Mouse (Mus musculus) urinary bladder, postnatal 4 days (tissue): Measurements from ENCODE around the gene Nipal3.
A peak's percentile ranks its signal among the peaks of the same experiment; 100 is the strongest.

Experiments
- DNase-seq, 2 experiments: peaks; one replicate each; pipeline ENCODE4 v3.0.0; 2021 to 2022; ENCODE audit warnings: low spot score in 2 of 2

The Nipal3 gene

DNA sequence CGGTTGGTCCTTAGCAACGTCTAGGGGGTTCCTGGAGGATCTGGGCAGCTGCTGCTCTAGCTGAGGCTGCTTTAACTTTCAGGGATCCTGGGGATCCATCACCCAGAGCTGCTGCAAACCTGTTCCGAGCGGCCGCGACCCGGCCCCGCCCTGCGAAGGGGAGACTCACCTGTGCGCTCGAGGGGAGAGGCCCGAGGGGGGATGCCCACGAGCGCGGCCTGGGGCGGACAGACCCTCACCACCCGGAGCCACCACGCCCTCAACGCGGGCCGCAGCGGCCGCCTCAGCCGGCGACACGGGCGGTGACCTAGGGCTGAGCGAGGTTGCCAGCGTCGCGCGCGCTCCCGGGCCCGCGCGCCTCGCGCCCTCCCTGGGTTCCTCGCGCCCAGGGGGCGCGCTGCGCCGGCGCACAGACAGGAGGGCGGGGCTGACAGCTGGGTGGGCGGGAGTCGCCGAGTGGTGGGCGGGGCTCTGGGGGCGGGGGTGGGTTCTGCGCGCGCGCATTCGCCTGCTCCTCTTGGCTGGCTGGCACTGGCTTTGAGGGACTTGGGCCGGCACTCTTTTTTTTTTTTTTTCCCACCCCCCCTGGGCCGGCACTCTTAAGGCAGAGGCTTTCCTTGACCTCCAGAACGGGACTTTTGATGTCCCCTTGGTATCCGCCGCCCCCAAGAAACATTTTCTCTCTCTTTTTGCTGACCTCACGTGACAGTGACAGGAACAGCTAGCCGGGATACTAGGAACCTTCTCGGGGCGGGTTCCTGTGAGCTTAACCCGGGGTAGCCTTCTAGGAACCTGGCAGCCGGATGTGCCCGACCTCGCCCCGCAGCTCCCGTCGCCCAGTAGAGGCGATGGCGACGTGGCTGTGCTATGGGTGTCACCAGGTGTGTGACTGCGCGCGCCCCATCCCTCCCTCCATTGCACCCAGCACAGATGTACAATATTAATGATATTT is 61.1 kb downstream of the Nipal3 start, which contains the start of gene Rcan3:
Rcan3 (minus strand) TSS at position 411 of the 952 bp plus-strand sequence.
- peak; percentile 73 to 78 for DNase-seq

DNA sequence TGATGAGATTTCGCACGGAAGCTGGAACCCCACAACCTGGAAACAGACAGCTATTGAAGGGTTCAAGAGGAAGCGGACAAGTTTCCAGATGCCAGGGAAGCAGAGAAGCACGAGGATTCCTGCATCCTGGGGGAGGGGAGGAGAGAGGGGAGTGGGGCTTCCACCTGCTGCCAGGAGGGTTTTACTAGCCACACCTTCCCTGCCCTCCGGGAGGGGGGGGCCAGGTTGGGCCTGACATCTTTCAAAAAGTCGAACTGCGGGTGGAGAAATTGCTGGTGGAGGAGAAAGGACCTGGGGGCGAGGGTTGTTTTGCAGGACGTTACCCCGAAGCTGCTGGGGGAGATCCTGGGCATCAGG is 61.8 kb downstream of the Nipal3 start:
- DNase-seq, result no peak

DNA sequence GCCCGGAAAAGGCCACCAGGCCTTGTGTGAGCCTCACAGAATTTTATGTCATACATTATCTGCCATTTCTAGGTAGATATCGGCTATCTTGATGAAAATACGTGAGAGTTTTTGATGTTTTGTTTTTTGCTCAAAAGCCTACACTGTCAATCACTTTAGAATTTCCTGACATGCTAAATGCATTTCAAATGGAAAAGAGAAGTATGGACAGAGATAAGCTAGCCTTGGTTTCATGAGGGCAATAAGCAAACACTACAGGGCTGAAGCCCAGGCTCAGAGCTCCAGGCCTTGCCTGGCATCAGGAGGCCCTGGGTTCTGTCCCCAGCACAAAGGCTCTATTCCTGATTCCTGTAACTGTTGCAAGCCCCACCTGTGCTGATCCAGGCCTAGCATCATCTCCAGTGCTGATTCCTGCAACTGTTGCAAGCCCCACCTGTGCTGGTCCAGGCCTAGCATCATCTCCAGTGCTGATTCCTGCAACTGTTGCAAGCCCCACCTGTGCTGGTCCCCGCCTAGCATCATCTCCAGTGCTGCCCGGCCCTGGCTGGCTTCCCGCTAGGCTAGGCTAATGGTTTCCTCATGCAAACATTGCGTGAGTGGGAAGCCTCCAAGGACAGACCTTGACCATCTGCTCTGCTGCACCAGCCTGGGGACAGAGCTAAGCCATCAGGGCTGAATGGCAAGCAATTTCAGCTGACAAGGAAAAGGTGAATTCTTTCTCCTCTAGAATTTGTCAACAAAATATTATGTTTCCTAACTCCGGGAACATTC is 64.7 kb downstream of the Nipal3 start:
- no peak for DNase-seq

DNA sequence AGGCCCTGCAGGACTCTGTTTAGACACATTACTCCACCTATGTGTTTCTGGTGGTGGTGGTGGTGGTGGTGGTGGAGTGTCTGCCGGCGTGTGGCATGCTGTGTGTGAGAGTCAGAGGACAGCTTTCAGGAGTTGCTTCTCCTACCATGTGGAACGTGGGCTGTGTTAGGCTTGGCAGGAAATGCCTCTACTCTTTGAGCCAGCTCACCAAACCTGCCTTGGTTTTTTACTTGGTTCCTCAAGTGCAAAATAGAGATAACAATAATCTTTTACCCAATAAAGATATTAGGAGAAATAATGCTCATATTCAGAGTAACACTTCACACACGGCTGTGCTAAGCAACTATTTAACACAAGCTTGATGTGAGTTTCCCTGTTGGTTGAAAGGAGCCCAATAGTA is 65.5 kb downstream of the Nipal3 start:
- no peak for DNase-seq

DNA sequence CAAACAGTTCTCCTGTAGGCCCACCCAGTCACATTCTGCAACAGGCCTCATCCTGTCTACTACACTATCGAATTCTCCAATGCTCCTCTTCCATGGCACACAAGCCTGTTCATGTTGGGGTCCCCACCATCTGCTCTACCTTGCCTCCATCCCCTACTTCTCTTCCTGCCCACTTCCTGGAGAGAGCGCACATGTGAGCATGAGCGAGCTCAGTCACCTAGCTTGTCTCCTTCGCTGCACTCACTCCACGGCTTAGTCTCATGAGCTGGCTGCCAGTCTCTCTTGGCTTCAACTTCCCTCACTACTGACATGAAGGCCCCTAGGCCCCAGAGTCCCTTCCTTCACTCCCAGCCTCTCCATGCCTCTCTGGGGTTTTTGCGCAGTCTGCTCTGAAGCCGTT is 68.3 kb downstream of the Nipal3 start:
- no peak for DNase-seq

DNA sequence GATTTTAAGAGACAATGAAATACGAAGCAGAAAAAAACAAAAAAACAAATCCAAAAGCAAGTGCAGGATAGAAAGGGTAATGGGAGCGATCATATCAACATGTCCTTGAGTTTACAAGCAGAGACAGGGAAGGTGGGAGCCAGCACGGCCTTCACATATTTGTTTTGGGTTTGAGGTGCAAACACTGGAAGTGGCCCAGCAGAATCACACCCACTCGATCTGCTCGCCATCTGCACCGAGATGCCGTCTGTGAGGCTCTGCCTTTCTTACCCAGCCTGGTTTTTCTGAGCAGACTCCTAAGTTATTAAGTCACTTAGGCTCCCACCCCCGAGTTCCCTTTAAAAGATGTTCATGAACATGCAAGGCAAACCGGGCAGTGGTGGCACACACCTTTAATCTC is 69.2 kb downstream of the Nipal3 start:
- DNase-seq, result no peak

DNA sequence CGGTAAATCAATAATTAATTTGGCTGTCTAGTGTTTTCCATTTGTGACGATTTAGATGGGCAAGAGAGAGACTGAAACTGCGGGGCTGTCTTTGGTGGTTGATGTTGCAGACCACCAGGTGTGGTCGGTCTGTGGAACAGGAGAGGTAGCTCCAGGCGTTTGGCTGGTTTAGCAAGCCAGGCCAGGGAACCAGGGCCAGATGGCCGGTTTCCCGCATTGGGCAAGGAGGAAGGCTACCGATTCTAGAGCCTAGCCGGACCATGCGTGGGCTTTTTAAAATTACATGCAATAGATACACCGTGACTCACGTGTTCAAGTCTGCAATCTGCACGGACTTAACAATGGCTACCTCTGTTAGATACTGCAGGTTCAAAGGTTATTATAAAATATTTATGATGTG is 73.9 kb downstream of the Nipal3 start:
- DNase-seq, result no peak

DNA sequence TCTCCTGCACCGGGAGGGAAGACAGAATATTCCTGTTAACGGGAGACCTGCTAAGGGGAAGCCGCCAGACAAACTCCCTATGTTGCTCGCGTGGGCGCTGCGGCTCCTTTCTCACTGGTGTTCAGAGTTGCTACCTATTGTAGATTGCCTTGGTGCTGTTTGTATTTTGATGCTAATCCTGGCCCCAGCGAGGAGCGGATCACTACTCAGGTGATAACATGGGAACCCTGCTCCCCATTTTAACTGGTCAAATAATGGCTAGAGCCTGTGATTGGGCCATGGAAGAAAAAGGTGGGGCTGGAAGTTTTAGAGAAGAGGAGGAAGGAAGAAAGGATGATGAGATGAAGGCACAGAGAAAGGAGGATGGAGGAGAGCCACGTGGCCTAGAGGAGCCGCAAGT is 74.4 kb downstream of the Nipal3 start:
- no peak for DNase-seq

DNA sequence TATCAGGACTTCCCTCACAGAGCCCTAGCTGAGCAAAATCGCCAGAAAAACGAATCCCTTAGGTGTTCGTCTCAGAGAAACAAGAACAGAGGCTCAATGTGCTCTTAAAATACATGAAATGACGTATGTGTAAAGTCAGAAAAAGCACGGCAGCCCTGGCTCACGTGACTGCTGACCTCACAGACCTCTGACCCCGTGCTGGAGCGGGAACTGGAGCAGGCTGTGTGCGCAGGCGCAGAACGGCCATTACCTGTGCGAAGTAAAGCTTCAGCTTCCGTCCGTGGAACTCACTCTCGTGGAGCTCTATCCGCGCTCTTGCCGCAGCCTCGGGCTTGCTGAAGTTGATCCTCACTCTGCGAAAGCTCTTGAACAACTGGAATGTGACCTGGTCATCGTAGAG is 74.8 kb downstream of the Nipal3 start:
- DNase-seq, result no peak

DNA sequence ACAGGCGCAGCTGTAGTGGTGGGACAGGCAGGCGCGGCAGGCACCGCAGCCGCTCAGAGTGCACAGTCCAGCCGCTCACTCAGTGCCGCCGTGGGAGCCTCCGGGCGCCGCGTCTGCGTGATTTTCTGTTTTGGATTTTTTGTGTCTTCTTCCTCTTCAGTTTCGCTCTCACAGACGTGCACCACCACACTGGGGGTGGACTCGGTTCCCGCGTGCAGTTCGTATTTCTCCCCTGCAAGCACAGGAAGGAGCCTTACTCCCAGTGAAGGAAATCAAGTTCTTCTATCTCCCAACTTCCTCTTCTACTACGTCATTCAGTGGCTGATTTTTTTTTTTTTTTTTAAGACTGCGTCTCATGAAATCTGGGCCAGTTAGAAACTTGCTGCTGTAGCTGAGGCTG is 78.5 kb downstream of the Nipal3 start:
- DNase-seq, result no peak

DNA sequence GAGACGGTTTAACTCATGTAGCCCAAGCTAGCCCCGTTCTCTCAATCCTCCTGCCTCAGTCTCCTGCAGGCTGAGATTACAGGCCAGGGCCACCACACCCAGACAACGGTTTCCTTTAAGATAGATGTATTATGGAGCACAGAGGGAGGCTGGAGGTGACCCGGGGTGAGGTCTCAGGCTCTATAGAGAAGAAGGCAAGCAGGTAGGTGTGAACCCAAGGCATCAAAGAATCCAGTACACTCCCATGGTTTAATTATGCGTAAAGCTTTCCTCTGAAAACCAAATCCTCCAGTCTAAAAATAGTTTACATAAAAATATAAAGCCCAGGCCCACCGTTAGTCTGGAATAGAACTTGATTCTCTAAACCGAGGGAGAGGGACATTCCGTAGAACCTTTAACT is 81.3 kb downstream of the Nipal3 start:
- DNase-seq, result no peak

DNA sequence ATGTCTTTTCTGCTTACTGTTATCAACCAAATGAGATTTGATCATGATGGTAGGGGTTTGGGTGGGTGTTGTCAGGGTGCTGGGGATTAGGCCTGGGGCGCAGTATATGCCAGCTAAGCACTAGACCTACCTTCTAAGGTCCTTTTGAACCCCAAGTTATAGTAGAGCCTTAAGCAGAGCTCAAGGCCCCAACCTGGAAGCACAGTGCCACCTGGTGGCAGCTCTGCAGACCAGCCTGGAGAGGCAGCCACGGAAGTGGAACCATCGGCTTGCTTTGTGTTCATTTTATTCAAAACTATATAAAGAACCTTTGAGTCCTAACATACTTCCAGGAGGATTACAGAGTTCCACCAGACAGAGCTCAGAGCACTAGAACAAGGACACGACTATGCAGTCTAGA is 83.2 kb downstream of the Nipal3 start:
- no peak for DNase-seq

DNA sequence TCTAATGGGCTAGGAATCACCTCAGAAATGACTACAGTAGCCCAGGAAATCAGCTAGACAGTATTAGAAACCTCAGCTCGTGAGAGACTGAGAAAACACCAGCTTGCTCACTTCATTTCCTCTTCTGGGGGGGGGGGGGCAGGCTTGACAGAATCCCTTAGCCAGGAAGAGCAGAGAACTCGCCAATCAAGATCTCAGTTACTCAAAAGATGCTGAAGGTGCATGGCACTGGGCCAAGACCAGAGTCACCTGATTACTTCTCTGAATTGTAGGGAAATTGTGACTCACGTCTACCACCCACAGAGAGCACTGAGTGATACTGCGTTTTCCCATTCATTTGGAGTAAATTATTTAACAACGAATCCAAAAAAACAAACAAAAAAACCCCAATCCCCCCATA is 88.7 kb downstream of the Nipal3 start:
- DNase-seq, result no peak

DNA sequence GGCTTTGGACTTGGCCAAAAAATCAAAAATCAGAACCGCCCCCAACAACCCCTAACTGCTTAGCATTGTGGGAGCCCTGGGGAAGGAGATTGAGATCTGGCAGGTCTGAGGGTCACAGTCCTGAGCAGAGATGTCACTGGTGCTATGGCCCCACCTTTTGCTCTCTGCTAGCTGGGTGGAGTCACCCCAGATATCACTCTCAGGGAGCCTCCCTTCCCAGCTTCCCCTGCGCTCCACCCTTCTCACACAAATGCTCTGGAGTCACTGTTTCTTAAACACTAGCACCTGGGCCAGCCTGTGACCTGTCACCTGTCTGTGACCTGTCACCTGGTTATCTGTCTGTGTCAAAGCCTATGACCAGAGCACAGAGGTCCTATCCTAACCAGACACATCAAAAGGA is 89.9 kb downstream of the Nipal3 start:
- DNase-seq, result no peak

DNA sequence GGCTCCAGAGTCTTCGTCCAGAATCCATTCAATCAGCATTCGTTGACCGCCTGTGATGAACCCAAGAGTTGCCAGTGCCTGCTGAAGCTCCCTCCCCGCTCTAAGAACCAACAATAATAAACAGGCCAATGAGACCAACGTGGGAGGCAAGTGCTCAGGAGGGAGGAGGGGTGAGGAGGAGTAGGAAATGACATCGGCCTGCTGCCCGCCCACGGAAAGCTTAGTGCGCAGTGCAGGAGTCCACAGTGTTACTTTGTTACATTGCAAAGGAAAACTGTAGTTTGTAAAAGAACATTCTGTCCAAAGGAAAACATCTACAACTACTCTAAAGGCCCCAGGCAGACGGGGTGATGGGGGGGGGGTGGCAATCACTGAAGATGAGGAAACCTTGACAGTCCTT is 90.8 kb downstream of the Nipal3 start:
- DNase-seq, result no peak

DNA sequence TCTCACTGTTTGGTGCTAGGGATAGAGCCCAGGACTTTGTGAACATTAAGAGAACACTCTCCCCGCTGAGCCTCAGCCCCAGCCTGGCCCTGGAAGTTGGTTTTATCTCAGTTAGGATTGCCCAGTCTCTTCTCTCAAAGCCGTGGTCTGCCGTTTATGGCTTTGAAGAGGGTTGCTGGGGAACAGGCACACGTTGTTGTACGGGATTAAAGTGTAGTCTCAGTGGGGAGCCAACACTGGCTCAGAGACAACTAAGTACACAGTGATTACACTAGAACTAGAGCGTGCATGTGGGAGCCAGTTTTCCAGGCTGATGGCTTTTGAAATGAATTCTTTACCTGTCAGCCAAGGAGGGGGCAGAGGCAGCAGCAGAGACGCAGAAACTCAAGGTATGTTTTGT is 93.0 kb downstream of the Nipal3 start:
- DNase-seq, result no peak

DNA sequence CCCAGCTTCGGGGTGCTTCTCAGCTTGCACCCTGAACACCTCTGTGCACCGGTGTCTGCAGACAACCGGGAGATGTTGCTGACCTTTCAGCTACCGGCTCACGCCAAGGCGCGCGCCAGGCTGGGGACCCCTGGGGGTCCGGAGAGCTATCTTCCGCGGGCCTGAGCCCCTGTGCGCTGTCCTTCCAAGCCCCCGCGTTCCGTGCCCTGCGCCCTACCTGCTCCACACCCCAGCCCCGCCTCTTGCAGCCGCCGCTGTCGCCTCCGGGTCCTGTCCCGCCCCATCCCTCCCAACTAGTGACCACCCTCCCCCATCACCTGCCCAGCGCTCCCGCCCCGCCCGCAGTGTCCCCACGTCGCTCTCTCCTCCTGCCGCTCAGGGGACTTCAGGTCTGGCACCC is 96.8 kb downstream of the Nipal3 start, which contains the start of gene Ncmap:
Ncmap (minus strand) TSS at position 237 of the 400 bp plus-strand sequence.
- DNase-seq, result no peak

DNA sequence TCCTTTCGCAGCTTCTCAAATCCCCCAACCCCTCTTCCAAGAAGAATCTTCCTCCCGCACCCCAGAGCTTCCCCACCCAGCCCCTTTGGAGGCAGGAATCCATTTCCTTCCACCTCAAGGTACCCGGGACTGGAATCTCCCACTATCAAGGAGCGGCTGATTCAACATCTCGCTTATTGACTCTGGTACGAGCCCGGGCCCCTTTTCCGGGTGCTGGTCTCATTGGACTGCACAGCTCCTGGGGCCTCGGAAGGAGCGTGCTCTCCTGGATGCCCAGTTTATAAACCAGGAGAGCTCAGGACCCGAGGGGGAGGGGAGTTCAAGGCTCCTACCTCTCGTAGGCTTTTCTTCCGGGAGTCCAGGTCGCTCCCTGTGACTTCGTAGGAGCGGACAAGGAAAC is 97.3 kb downstream of the Nipal3 start:
- DNase-seq, result no peak

DNA sequence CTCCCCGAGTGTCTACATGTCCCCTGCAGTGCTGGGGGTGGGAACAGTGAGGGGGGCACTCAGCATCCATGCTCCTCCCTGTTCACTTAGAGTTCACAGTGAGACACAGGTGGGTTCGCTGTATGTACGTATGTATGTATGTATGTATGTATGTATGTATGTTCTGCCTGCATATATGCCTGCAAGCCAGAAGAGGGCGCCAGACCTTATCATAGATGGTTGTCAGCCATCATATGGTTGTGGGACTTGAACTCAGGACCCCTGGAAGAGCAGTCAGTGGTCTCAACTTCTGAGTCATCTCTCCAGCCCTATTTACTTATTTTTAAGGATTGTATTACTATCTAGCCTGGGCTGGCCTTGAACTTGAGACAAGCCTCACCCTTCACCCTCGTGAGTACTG is 98.5 kb downstream of the Nipal3 start:
- no peak for DNase-seq
